Mouse (Mus musculus): ENCODE results near the gene Zfp704.

- TF ChIP-seq CTCF (IDR thresholded peaks at IDR 0.05; ENCODE audit: control insufficient read depth, insufficient read depth, insufficient read length) (no peak), USF1 (IDR thresholded peaks at IDR 0.05; ENCODE audit: low read depth) (no peak), MAX (IDR thresholded peaks at IDR 0.05) (no peak)
Measured at GRCm38 (mm10) chr3:9629951-9630350, 20.1 kb upstream of the Zfp704 start.

All from C2C12 (cell line).